Mouse (Mus musculus): ENCODE measurements around the gene Kdm5a. TPM values are rescaled to one million over a fixed set of nuclear protein-coding genes. Genes with fewer than 3 reads are reported as not detected.
A peak's percentile ranks its signal among the peaks of the same experiment; 100 is the strongest.

Gene Kdm5a
- polyA plus RNA-seq, 1 experiment from 2014 or later: 63.4 TPM

DNA sequence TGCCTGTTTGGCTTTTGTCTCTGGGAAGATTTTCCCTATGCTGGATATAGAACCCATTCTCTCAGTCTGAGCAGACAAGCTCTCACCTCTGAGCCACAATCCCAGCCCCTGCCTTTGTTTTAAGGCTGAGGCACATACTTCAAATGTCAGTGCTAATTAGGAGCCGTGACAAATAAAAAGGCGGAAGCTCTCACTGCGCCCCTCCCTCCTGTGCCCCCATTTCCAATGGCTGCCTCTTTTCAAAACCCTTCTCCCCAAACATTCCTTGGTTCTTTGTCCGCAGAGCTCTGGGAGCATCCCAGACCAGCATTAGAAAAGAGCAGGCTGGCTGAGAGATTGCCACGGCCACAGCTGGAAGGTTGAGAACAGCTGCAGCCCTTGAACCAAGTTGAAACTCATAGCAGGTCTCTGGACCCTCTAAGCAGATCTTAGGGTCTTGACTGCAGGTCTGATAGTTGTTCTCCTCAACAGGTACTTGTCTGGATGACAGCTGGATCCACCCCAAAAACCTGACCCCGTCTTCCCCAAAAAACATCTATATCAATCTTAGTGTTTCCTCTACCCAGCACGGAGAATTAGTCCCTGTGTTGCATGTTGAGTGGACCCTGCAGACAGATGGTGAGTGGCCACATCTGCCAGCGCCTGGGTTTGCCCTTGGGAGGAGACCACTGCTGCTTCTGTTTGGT is 108.7 kb downstream of the Kdm5a start:
- Histone ChIP-seq H3K27ac (ENCODE audit: low read depth, low read length) (no peak overlapping the region), H3K36me3 (ENCODE audit: control insufficient read depth, insufficient read depth, low read length) (no peaks in the 10 kb centered on the region; the same call in 1 of the 2 replicates), H3K9me3 (ENCODE audit: control insufficient read depth, low read length) (no peaks in the 10 kb centered on the region), H3K4me2 (no peak overlapping the region), H3K4me3 (ENCODE audit: low read depth, low read length) (no peak overlapping the region), H3K4me1 (replicated peaks; ENCODE audit: control insufficient read depth, insufficient read depth, low read length) (peaks cover 19% of the 10 kb centered on the region), H3K27me3 (replicated peaks; ENCODE audit: control insufficient read depth, insufficient read depth, low read length) (no peaks in the 10 kb centered on the region), H3K9ac (ENCODE audit: low read depth, low read length) (no peak overlapping the region)
- ATAC-seq (replicated peaks; ENCODE audit: low FRiP score) (no peak), DNase-seq (ENCODE audit: low spot score) (no peak)
- 54% methylated on average over 8 of the region's 8 CpGs for WGBS

DNA sequence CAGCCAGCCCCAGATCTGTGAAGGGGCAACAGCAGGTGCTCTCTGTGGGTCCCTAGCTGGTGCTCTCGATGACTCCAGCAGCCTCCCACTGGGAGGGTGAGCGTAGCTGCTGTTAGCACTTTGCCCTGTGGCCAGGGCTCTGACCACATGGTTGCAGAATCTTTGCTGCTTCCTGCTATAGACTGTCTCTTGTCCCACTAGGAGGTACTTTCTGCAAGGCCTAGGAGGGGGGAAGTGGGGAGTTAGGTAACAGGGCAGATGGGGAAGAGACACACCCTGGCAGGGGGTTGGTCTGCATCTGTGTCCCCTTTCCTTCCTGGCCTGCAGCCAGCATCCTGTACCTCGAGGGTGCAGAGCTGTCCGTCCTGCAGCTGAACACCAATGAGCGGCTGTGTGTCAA is 109.5 kb downstream of the Kdm5a start:
- no peaks in the 10 kb centered on the region for H3K27me3 ChIP-seq (replicated peaks; ENCODE audit: control insufficient read depth, insufficient read depth, low read length)
- no peak for DNase-seq (ENCODE audit: low spot score)
- peaks cover 4% of the 10 kb centered on the region; the same call in 1 of the 2 replicates for H3K36me3 ChIP-seq (ENCODE audit: control insufficient read depth, insufficient read depth, low read length)
- no peak overlapping the region for H3K4me2 ChIP-seq
- H3K9ac ChIP-seq (ENCODE audit: low read depth, low read length): no peak overlapping the region
- no peak overlapping the region for H3K4me3 ChIP-seq (ENCODE audit: low read depth, low read length)
- H3K4me1 ChIP-seq (replicated peaks; ENCODE audit: control insufficient read depth, insufficient read depth, low read length): peaks cover 19% of the 10 kb centered on the region
- WGBS: 49% methylated on average over 5 of the region's 5 CpGs
- H3K9me3 ChIP-seq (ENCODE audit: control insufficient read depth, low read length): no peaks in the 10 kb centered on the region
- ATAC-seq (replicated peaks; ENCODE audit: low FRiP score): peak; percentile 35; the same call in 1 of the 2 replicates
- no peak overlapping the region for H3K27ac ChIP-seq (ENCODE audit: low read depth, low read length)

DNA sequence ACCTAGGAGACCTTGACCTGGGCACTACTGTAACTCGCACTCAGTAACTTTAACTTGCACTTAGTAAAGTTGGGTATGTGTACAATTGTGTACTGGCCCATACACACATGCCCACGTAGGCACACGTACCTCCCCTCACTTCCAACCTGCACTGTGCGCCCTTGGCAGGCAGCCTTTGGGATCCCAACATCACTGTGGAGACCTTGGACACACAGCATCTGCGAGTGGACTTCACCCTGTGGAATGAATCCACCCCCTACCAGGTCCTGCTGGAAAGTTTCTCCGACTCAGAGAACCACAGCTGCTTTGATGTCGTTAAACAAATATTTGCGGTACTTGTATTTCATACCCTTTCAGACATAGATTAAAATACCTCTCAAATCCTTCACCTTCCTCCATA is 111.4 kb downstream of the Kdm5a start:
- peaks cover 13% of the 10 kb centered on the region for H3K4me1 ChIP-seq (replicated peaks; ENCODE audit: control insufficient read depth, insufficient read depth, low read length)
- ATAC-seq (replicated peaks; ENCODE audit: low FRiP score) (no peak), DNase-seq (ENCODE audit: low spot score) (no peak)
- 82% methylated on average over 8 of the region's 8 CpGs for WGBS
- no peaks in the 10 kb centered on the region for H3K27me3 ChIP-seq (replicated peaks; ENCODE audit: control insufficient read depth, insufficient read depth, low read length)
- H3K9ac ChIP-seq (ENCODE audit: low read depth, low read length): no peak overlapping the region
- H3K9me3 ChIP-seq (ENCODE audit: control insufficient read depth, low read length): no peaks in the 10 kb centered on the region
- H3K36me3 ChIP-seq (ENCODE audit: control insufficient read depth, insufficient read depth, low read length): peaks cover 4% of the 10 kb centered on the region; the same call in 1 of the 2 replicates
- H3K4me2 ChIP-seq: no peak overlapping the region
- H3K4me3 ChIP-seq (ENCODE audit: low read depth, low read length): no peak overlapping the region
- H3K27ac ChIP-seq (ENCODE audit: low read depth, low read length): no peak overlapping the region

DNA sequence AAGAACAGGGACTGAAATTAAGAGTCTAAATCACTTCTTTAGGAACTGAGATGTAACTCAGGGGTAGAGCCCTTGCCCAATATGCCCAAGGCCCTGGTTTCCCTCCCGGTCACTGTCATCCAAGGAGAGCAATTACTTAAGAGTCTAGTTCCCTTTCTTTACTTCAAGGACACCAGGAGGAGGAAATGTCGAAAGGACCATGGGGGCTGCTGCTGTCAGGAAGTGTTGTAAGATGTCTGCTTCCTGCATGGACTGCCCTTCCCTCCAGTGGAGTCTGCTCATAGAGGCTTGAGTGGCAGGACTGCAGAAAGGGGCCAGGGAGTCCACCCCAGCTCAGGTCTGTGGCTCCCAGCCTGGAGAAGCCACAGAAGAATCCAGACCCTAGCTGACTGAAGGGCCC is 115.4 kb downstream of the Kdm5a start:
- H3K27ac ChIP-seq (ENCODE audit: low read depth, low read length): no peak overlapping the region
- WGBS: 51% methylated on average over 2 of the region's 2 CpGs
- DNase-seq (ENCODE audit: low spot score): no peak
- H3K9me3 ChIP-seq (ENCODE audit: control insufficient read depth, low read length): no peaks in the 10 kb centered on the region
- peaks cover 3% of the 10 kb centered on the region; the same call in 1 of the 2 replicates for H3K4me1 ChIP-seq (replicated peaks; ENCODE audit: control insufficient read depth, insufficient read depth, low read length)
- no peak overlapping the region for H3K4me2 ChIP-seq
- ATAC-seq (replicated peaks; ENCODE audit: low FRiP score): peak; percentile 25; the same call in 1 of the 2 replicates
- H3K9ac ChIP-seq (ENCODE audit: low read depth, low read length): no peak overlapping the region
- no peak overlapping the region for H3K4me3 ChIP-seq (ENCODE audit: low read depth, low read length)
- no peaks in the 10 kb centered on the region for H3K27me3 ChIP-seq (replicated peaks; ENCODE audit: control insufficient read depth, insufficient read depth, low read length)
- peaks cover 13% of the 10 kb centered on the region for H3K36me3 ChIP-seq (ENCODE audit: control insufficient read depth, insufficient read depth, low read length)

DNA sequence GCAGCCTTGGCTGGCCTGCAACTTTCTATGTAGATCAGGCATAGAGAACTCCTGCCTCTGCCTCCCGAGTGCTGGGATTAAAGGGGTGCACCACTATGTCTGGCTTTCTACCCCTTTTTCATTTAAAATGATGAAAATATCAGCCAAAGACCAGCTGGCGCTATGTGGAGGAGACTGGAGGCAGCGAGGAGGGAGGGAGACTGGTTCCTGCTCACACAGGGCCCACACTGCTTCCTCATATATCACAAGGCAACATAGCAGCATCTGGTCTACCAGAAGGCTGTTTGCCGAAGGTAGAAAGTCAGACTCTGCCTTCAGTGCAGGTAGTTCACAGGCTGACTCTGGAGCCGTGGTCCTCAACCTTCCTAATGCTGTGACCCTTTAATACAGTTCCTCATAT is 116.4 kb downstream of the Kdm5a start:
- DNase-seq (ENCODE audit: low spot score): no peak
- Histone ChIP-seq H3K4me1 (replicated peaks; ENCODE audit: control insufficient read depth, insufficient read depth, low read length) (peaks cover 3% of the 10 kb centered on the region; the same call in 1 of the 2 replicates), H3K27ac (ENCODE audit: low read depth, low read length) (no peak overlapping the region), H3K27me3 (replicated peaks; ENCODE audit: control insufficient read depth, insufficient read depth, low read length) (no peaks in the 10 kb centered on the region), H3K4me3 (ENCODE audit: low read depth, low read length) (no peak overlapping the region), H3K4me2 (no peak overlapping the region), H3K9me3 (ENCODE audit: control insufficient read depth, low read length) (no peaks in the 10 kb centered on the region), H3K9ac (ENCODE audit: low read depth, low read length) (no peak overlapping the region), H3K36me3 (ENCODE audit: control insufficient read depth, insufficient read depth, low read length) (peaks cover 13% of the 10 kb centered on the region)
- 86% methylated on average over 5 of the region's 5 CpGs for WGBS
- ATAC-seq (replicated peaks; ENCODE audit: low FRiP score): no peak

DNA sequence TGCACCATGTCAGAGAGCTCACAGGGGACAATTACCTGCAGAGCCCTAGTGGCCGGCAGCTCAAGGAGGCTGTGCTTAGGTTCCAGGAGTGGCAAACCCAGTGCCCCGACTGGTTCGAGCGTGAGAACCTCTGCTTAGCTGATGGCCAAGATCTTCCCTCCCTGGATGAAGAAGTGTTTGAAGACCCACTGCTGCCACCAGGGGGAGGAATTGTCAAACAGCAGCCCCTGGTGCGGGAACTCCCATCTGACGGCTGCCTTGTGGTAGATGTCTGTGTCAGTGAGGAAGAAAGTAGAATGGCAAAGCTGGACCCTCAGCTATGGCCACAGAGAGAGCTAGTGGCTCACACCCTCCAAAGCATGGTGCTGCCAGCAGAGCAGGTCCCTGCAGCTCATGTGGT is 117.6 kb downstream of the Kdm5a start:
- no peak for ATAC-seq (replicated peaks; ENCODE audit: low FRiP score)
- no peak overlapping the region for H3K4me2 ChIP-seq
- no peak for DNase-seq (ENCODE audit: low spot score)
- no peaks in the 10 kb centered on the region for H3K9me3 ChIP-seq (ENCODE audit: control insufficient read depth, low read length)
- H3K4me1 ChIP-seq (replicated peaks; ENCODE audit: control insufficient read depth, insufficient read depth, low read length): 0 out of 2 replicates have a peak, but pooled peaks cover 3% of the 10 kb centered on the region
- no peak overlapping the region for H3K27ac ChIP-seq (ENCODE audit: low read depth, low read length)
- WGBS: 87% methylated on average over 6 of the region's 6 CpGs
- H3K9ac ChIP-seq (ENCODE audit: low read depth, low read length): no peak overlapping the region
- no peaks in the 10 kb centered on the region for H3K27me3 ChIP-seq (replicated peaks; ENCODE audit: control insufficient read depth, insufficient read depth, low read length)
- no peak overlapping the region for H3K4me3 ChIP-seq (ENCODE audit: low read depth, low read length)
- H3K36me3 ChIP-seq (ENCODE audit: control insufficient read depth, insufficient read depth, low read length): peaks cover 13% of the 10 kb centered on the region

DNA sequence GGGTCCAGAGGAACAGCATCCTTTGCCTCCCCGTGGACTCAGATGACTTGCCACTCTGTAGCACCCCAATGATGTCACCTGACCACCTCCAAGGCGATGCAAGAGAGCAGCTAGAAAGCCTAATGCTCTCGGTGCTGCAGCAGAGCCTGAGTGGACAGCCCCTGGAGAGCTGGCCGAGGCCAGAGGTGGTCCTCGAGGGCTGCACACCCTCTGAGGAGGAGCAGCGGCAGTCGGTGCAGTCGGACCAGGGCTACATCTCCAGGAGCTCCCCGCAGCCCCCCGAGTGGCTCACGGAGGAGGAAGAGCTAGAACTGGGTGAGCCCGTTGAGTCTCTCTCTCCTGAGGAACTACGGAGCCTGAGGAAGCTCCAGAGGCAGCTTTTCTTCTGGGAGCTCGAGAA is 118.1 kb downstream of the Kdm5a start:
- ATAC-seq (replicated peaks; ENCODE audit: low FRiP score) (no peak), DNase-seq (ENCODE audit: low spot score) (no peak)
- Histone ChIP-seq H3K9ac (ENCODE audit: low read depth, low read length) (no peak overlapping the region), H3K36me3 (ENCODE audit: control insufficient read depth, insufficient read depth, low read length) (peaks cover 13% of the 10 kb centered on the region), H3K27me3 (replicated peaks; ENCODE audit: control insufficient read depth, insufficient read depth, low read length) (no peaks in the 10 kb centered on the region), H3K9me3 (ENCODE audit: control insufficient read depth, low read length) (no peaks in the 10 kb centered on the region), H3K27ac (ENCODE audit: low read depth, low read length) (no peak overlapping the region), H3K4me3 (ENCODE audit: low read depth, low read length) (no peak overlapping the region), H3K4me1 (replicated peaks; ENCODE audit: control insufficient read depth, insufficient read depth, low read length) (0 out of 2 replicates have a peak, but pooled peaks cover 3% of the 10 kb centered on the region), H3K4me2 (no peak overlapping the region)
- whole genome bisulfite sequencing: 93% methylated on average over 14 of the region's 14 CpGs

DNA sequence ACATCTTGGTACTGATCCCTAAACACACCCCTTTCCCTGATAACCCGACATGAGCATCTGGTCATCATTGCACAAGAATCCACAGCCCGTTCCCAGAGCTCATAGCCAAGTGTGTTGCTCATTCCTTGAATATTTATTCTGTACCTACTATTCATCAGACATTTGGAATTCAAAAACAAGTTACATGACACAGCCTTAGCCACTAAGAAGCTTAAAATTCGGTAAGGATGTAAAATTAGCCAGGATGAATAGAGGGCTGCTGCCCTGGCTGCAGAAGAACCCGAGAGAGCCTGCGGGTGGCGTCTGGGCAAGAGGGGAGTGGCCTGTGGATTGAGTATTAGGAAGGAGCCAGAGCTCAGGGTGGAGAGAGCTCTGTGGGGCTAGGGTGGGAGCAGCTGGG is 118.8 kb downstream of the Kdm5a start:
- Histone ChIP-seq H3K36me3 (ENCODE audit: control insufficient read depth, insufficient read depth, low read length) (peaks cover 13% of the 10 kb centered on the region), H3K9ac (ENCODE audit: low read depth, low read length) (no peak overlapping the region), H3K27ac (ENCODE audit: low read depth, low read length) (no peak overlapping the region), H3K4me3 (ENCODE audit: low read depth, low read length) (no peak overlapping the region), H3K4me1 (replicated peaks; ENCODE audit: control insufficient read depth, insufficient read depth, low read length) (0 out of 2 replicates have a peak, but pooled peaks cover 3% of the 10 kb centered on the region), H3K4me2 (no peak overlapping the region), H3K9me3 (ENCODE audit: control insufficient read depth, low read length) (no peaks in the 10 kb centered on the region), H3K27me3 (replicated peaks; ENCODE audit: control insufficient read depth, insufficient read depth, low read length) (no peaks in the 10 kb centered on the region)
- DNase-seq (ENCODE audit: low spot score) (no peak), ATAC-seq (replicated peaks; ENCODE audit: low FRiP score) (no peak)
- WGBS: 44% methylated on average over 6 of the region's 6 CpGs

DNA sequence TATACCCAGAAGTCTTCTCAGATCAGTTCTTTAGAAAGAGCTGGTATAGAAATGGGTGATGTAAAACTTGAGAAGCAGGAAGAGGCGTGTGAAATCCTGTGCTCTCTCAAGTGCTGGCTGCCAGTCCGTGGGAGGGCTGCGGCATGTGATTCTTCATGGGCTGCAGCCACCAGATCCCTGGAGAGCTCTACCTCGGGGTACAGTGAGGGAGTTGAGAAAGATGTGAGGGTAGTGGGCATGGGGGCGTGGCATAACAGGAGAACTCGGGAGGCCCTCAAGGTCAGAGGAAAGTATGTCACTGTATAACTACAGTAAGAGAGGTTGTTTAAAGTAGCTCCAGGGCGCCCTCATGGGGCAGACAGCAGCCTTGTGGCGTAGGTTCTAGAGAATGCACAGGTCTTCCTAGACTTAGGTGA is 119.3 kb downstream of the Kdm5a start:
- Histone ChIP-seq H3K27ac (ENCODE audit: low read depth, low read length) (no peak overlapping the region), H3K4me3 (ENCODE audit: low read depth, low read length) (no peak overlapping the region), H3K36me3 (ENCODE audit: control insufficient read depth, insufficient read depth, low read length) (peaks cover 11% of the 10 kb centered on the region), H3K9ac (ENCODE audit: low read depth, low read length) (no peak overlapping the region), H3K27me3 (replicated peaks; ENCODE audit: control insufficient read depth, insufficient read depth, low read length) (no peaks in the 10 kb centered on the region), H3K9me3 (ENCODE audit: control insufficient read depth, low read length) (no peaks in the 10 kb centered on the region), H3K4me1 (replicated peaks; ENCODE audit: control insufficient read depth, insufficient read depth, low read length) (0 out of 2 replicates have a peak, but pooled peaks cover 3% of the 10 kb centered on the region), H3K4me2 (no peak overlapping the region)
- 0 out of 2 replicates have a peak, but pooled peaks have one; percentile 37 for ATAC-seq (replicated peaks; ENCODE audit: low FRiP score)
- DNase-seq (ENCODE audit: low spot score): no peak
- 39% methylated on average over 8 of the region's 8 CpGs for WGBS

All from liver, embryonic 11.5 days (tissue).